Mouse (Mus musculus) macrophage (primary cell): ENCODE measurements around the gene Gabrp. TPM values are rescaled to one million over a fixed set of nuclear protein-coding genes. Genes with fewer than 3 reads are reported as not detected.

Experiments
- H3K27ac ChIP-seq: fragments of 350-480 bp; formaldehyde crosslinking; 2 replicates; pipeline ENCODE4 v1.9.0; 2021
- H3K36me3 ChIP-seq: fragments of 350-480 bp; formaldehyde crosslinking; 2 replicates; pipeline ENCODE4 v1.9.0; 2021; ENCODE audit errors: inconsistent target
- H3K4me3 ChIP-seq: fragments of 350-480 bp; formaldehyde crosslinking; 2 replicates; pipeline ENCODE4 v1.9.0; 2021; ENCODE audit errors: inconsistent target
- H3K79me2 ChIP-seq: fragments of 350-480 bp; formaldehyde crosslinking; 2 replicates; pipeline ENCODE4 v1.9.0; 2021; ENCODE audit errors: inconsistent target
- WGBS: methylation state at CpG from one replicate; pipeline ENCODE4 v1.1.7; 2026; ENCODE audit warnings: inconsistent platforms; ENCODE audit not compliant: missing documents; 5-methylcytosine and 5-hydroxymethylcytosine counted together
- polyA plus RNA-seq: library from polyadenylated mRNA; stranded (reverse); fragments of 250-400 nt; gene quantifications from 3 replicates; pipeline ENCODE4 v1.2.4, GENCODE M21; 2018; ENCODE audit warnings: inconsistent platforms
- total RNA-seq, 78 experiments: library from RNA; depleted of rRNA; stranded (reverse); fragments of 250-400 nt; gene quantifications; 1 replicate in 9 of 78; 2 replicates in 24 of 78; 3 replicates in 43 of 78; 4 replicates in 2 of 78; pipeline ENCODE4 v1.2.4; 2018; ENCODE audit warnings: inconsistent platforms in 56 of 78

Gabrp gene
- total RNA-seq (2018; cell fraction: chromatin; rRNA removed) = not detected
- not detected for total RNA-seq (2018; cell fraction: cytosol; rRNA removed)
- not detected for total RNA-seq (2018; cell fraction: nucleus; rRNA removed)
- not detected in 3 replicates for polyA plus RNA-seq

- H3K4me3 ChIP-seq = no peak within 1 kb of the TSS
- 73% methylated on average over 6 of the region's 6 CpGs for WGBS
- H3K27ac ChIP-seq = no peak within 1 kb of the TSS
- H3K79me2 ChIP-seq = no peaks in the 10 kb centered on the region
- no peaks in the 10 kb centered on the region for H3K36me3 ChIP-seq
Measured at GRCm38 (mm10) chr11:33578859-33579258, at the start of gene Gabrp. TSS of gene Gabrp (minus strand) at chr11:33578959.

GRCm38 (mm10) chr11:33627136-33627742, 48.5 kb upstream of the Gabrp start:
- Histone ChIP-seq H3K79me2 (no peaks in the 10 kb centered on the region), H3K36me3 (no peaks in the 10 kb centered on the region), H3K27ac (no peak overlapping the region), H3K4me3 (no peak overlapping the region)
- whole genome bisulfite sequencing = 89% methylated on average over 4 of the region's 4 CpGs

GRCm38 (mm10) chr11:33614218-33614617, 35.5 kb upstream of the Gabrp start:
- H3K79me2 ChIP-seq = no peaks in the 10 kb centered on the region
- H3K36me3 ChIP-seq = no peaks in the 10 kb centered on the region
- 11% methylated on average over 15 of the region's 15 CpGs for WGBS
- H3K4me3 ChIP-seq = no peak overlapping the region
- H3K27ac ChIP-seq = no peak overlapping the region

GRCm38 (mm10) chr11:33607784-33608183, 29.0 kb upstream of the Gabrp start:
- Histone ChIP-seq H3K79me2 (no peaks in the 10 kb centered on the region), H3K4me3 (no peak overlapping the region), H3K27ac (no peak overlapping the region), H3K36me3 (no peaks in the 10 kb centered on the region)
- 69% methylated on average over 3 of the region's 3 CpGs for WGBS

GRCm38 (mm10) chr11:33603174-33603573, 24.4 kb upstream of the Gabrp start:
- Histone ChIP-seq H3K4me3 (no peak overlapping the region), H3K36me3 (no peaks in the 10 kb centered on the region), H3K79me2 (no peaks in the 10 kb centered on the region), H3K27ac (no peak overlapping the region)
- 59% methylated on average over 2 of the region's 2 CpGs for WGBS

GRCm38 (mm10) chr11:33598986-33599385, 20.2 kb upstream of the Gabrp start, which contains the start of gene D130052B06Rik:
TSS of gene D130052B06Rik (plus strand) at chr11:33599302.
- Histone ChIP-seq H3K4me3 (no peak within 1 kb of the TSS), H3K36me3 (no peaks in the 10 kb centered on the region), H3K27ac (no peak within 1 kb of the TSS), H3K79me2 (no peaks in the 10 kb centered on the region)
- 76% methylated on average over 4 of the region's 4 CpGs for WGBS

- Histone ChIP-seq H3K27ac (no peak overlapping the region), H3K36me3 (no peaks in the 10 kb centered on the region), H3K4me3 (no peak overlapping the region), H3K79me2 (no peaks in the 10 kb centered on the region)
- WGBS = 87% methylated on average over 4 of the region's 4 CpGs
Measured at GRCm38 (mm10) chr11:33596655-33597054, 17.9 kb upstream of the Gabrp start.

GRCm38 (mm10) chr11:33592826-33593225, 14.1 kb upstream of the Gabrp start:
- WGBS = 76% methylated on average over 4 of the region's 4 CpGs
- Histone ChIP-seq H3K79me2 (no peaks in the 10 kb centered on the region), H3K36me3 (no peaks in the 10 kb centered on the region), H3K27ac (no peak overlapping the region), H3K4me3 (no peak overlapping the region)

GRCm38 (mm10) chr11:33590771-33591170, 12.0 kb upstream of the Gabrp start:
- no peaks in the 10 kb centered on the region for H3K36me3 ChIP-seq
- H3K79me2 ChIP-seq = no peaks in the 10 kb centered on the region
- no peak overlapping the region for H3K27ac ChIP-seq
- 90% methylated on average over 3 of the region's 3 CpGs for WGBS
- no peak overlapping the region for H3K4me3 ChIP-seq

- no peak overlapping the region for H3K27ac ChIP-seq
- WGBS = 93% methylated on average over 6 of the region's 6 CpGs
- H3K79me2 ChIP-seq = no peaks in the 10 kb centered on the region
- H3K36me3 ChIP-seq = no peaks in the 10 kb centered on the region
- H3K4me3 ChIP-seq = no peak overlapping the region
Measured at GRCm38 (mm10) chr11:33586614-33587013, 7.9 kb upstream of the Gabrp start.

GRCm38 (mm10) chr11:33579621-33580020, 862 bp upstream of the Gabrp start:
- WGBS = 11% methylated on average over 3 of the region's 3 CpGs
- no peak overlapping the region for H3K27ac ChIP-seq

GRCm38 (mm10) chr11:33574944-33575343, 3.8 kb downstream of the Gabrp start:
- Histone ChIP-seq H3K79me2 (no peaks in the 10 kb centered on the region), H3K27ac (no peak overlapping the region), H3K4me3 (no peak overlapping the region), H3K36me3 (no peaks in the 10 kb centered on the region)
- WGBS = 68% methylated on average over 2 of the region's 3 CpGs

More at GRCm38 (mm10) chr11:33579621-33580020, 862 bp upstream of the Gabrp start:
- Histone ChIP-seq H3K36me3 (no peaks in the 10 kb centered on the region), H3K79me2 (no peaks in the 10 kb centered on the region), H3K4me3 (no peak overlapping the region)

GRCm38 (mm10) chr11:33570413-33570812, 8.3 kb downstream of the Gabrp start:
- no peaks in the 10 kb centered on the region for H3K36me3 ChIP-seq
- no peak overlapping the region for H3K4me3 ChIP-seq
- no peaks in the 10 kb centered on the region for H3K79me2 ChIP-seq
- H3K27ac ChIP-seq = no peak overlapping the region

GRCm38 (mm10) chr11:33563921-33564320, 14.8 kb downstream of the Gabrp start:
- H3K4me3 ChIP-seq = no peak overlapping the region
- no peaks in the 10 kb centered on the region for H3K36me3 ChIP-seq
- 95% methylated on average over 2 of the region's 2 CpGs for WGBS
- no peaks in the 10 kb centered on the region for H3K79me2 ChIP-seq
- no peak overlapping the region for H3K27ac ChIP-seq

- WGBS = 72% methylated on average over 8 of the region's 8 CpGs
Measured at GRCm38 (mm10) chr11:33554123-33554522, 24.6 kb downstream of the Gabrp start.

More at GRCm38 (mm10) chr11:33554123-33554522, 24.6 kb downstream of the Gabrp start:
- Histone ChIP-seq H3K36me3 (no peaks in the 10 kb centered on the region), H3K4me3 (no peak overlapping the region), H3K79me2 (no peaks in the 10 kb centered on the region), H3K27ac (no peak overlapping the region)
